Mouse (Mus musculus) lung, postnatal 4 days (tissue): ENCODE results near the gene Olfr1493-ps1.

Experiments
- DNase-seq, 2 experiments: peaks; one replicate each; pipeline ENCODE4 v3.0.0; 2021

Gene Olfr1493-ps1

DNA sequence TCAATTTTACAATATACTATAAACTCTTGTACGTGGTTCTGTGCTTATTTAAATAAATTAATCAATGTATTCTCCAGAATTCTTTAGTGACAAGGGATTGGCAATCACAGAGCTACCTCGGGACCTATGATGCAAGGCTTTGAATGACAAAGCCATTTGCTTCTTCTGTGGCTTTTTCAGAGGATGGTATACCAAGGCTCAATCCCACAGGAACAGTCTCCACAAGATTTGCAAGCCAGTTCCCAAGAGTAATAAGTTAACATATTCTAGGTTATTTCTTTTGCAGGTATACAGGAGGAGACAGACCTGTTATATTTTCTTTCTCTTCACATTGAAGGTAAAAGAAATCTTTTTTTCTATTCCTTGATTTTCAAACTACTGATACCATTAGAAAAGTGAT, at the start of gene Olfr1493-ps1:
Olfr1493-ps1 (plus strand) TSS at position 301 of the 400 bp plus-strand sequence.
- DNase-seq = no peak

DNA sequence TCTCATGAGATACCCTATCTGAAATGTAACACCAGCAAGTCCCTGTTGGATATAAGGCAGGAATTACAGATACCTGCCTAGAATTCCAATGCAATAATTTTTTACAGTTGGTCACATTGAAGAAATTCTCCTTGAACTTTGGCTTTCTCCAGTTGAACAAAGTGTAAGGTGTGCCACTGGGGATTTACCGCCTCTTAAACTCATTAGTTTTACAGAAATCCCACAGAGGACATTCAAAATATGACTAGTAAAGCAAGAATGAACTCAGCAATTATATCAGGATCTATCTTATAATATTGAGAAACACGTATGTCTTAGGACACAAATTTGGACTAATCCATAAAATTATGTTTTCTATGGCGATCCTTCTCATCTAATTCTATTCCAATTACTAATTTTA, 26.1 kb upstream of the Olfr1493-ps1 start, which contains the start of gene Olfr1491:
Olfr1491 (plus strand) TSS at position 301 of the 400 bp plus-strand sequence.
- DNase-seq = no peak

DNA sequence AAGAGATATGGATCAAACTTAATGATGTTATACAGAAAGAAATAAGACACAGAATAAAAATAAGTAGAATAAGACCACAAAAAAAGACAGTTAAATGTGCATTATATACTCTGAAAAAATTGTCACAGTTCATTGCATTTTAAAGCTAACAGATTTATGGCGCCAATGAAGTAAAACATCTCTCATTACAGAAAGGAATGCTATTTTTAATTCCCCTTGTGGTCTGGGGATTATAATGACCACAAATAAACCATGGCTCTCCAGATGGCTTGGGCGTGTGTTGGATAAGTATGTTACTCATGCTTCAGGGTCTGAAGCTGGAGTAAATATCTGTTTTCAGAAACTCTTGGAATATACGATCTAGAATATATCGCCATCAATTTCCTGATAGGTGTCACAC, 16.4 kb downstream of the Olfr1493-ps1 start, which contains the start of gene Olfr1494:
Olfr1494 (plus strand) TSS at position 301 of the 400 bp plus-strand sequence.
- no peak for DNase-seq

DNA sequence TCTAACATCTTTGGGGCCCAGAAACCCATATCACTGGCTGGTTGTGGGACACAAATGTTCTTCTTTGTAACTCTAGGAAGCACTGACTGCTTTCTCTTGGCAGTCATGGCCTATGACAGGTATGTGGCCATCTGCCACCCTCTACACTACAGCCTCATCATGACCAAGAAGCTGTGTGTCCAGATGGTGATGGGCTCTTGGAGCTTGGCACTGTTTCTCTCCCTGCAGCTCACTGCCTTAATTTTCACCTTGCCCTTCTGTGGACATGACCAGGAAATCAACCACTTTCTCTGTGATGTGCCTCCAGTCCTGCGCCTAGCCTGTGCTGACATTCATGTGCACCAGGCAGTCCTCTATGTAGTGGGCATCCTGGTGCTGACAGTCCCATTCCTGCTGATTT, 26.3 kb downstream of the Olfr1493-ps1 start:
- no peak for DNase-seq

DNA sequence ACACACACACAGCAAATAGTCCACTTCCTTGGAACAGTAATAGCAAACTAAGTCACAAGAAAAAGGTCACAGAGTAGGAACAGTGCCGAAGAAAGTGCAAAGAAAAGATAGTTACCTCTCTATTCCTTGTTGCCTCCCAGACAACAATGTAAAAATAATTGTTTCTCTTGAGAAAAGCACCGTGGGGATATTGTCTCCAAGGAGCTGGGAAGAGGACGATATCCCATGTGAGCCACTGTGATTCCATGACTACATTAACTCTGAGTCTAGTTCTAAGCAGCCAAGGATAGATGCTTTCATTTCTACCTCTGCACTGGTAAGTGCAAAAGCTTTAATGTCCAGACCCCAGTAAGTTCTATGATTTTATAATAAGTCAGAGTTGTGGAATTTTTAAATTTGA, 41.2 kb downstream of the Olfr1493-ps1 start, which contains the start of gene Olfr1495:
Olfr1495 (plus strand) TSS at position 301 of the 400 bp plus-strand sequence.
- DNase-seq = no peak

DNA sequence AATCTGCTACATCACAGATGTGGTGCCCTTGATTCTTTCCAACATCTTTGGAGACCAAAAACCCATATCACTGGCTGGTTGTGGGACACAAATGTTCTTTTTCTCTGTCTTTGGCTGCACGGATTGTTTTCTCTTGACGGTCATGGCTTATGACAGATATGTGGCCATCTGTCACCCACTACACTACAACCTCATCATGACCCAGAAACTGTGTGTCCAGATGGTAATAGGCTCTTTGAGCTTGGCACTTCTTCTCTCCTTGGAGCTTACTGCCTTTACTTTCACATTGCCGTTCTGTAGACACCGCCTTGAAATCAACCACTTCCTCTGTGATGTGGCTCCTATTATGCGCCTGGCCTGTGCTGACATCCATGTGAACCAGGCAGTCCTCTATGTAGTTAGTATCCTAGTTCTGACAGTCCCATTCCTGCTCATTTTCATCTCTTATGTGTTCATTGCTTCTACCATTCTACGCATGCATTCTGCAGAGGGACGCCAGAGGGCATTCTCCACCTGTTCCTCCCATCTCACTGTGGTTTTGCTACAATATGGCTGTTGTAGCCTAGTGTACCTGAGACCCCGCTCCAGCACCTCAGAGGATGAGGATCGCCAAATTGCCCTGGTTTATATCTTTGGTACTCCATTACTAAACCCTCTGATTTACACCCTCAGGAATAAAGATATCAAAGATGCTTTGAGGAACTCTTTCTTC, 45.6 kb downstream of the Olfr1493-ps1 start:
- no peak for DNase-seq

DNA sequence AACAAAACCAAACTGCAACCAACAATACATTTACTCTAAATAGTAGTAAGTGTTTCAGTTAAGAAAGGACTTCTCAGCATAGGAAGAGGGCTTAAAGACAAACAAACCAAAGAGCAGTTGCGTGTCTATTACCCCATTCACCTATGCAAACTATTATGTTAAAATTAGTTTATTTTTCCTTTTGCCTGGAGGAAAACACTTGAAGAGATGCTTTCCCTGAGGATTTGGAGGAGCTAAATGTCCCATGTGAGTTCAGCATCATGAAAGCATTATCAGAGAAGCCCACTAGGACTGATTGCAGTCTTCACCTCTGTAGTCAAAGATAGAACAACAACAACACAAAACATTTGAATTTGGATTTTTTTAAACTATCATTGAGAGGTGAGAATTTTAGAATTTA, 54.5 kb downstream of the Olfr1493-ps1 start, which contains the start of gene Olfr1496:
Olfr1496 (plus strand) TSS at position 301 of the 400 bp plus-strand sequence.
- DNase-seq = no peak
